Mouse (Mus musculus) C2C12 (cell line): ENCODE data around the gene Gm20388.

ENCODE experiments used
- CTCF ChIP-seq: IDR thresholded peaks from one replicate; pipeline ENCODE4 v1.5.1; 2011; ENCODE audit not compliant: control insufficient read depth, insufficient read depth, insufficient read length
- FOSL1 ChIP-seq: IDR thresholded peaks from one replicate; pipeline ENCODE4 v1.8.0; 2011; ENCODE audit warnings: mild to moderate bottlenecking, low read length; ENCODE audit not compliant: poor library complexity, insufficient read depth, severe bottlenecking
- MAX ChIP-seq: IDR thresholded peaks from one replicate; pipeline ENCODE4 v1.6.1; 2011; ENCODE audit warnings: mild to moderate bottlenecking, control low read depth
- MYOD1 ChIP-seq: IDR thresholded peaks from one replicate; pipeline ENCODE4 v1.6.1; 2011; ENCODE audit warnings: low read depth; ENCODE audit not compliant: control insufficient read depth, insufficient read length
- USF1 ChIP-seq: IDR thresholded peaks from one replicate; pipeline ENCODE4 v1.6.1; 2011; ENCODE audit warnings: low read depth, mild to moderate bottlenecking, control low read depth, moderate library complexity

DNA sequence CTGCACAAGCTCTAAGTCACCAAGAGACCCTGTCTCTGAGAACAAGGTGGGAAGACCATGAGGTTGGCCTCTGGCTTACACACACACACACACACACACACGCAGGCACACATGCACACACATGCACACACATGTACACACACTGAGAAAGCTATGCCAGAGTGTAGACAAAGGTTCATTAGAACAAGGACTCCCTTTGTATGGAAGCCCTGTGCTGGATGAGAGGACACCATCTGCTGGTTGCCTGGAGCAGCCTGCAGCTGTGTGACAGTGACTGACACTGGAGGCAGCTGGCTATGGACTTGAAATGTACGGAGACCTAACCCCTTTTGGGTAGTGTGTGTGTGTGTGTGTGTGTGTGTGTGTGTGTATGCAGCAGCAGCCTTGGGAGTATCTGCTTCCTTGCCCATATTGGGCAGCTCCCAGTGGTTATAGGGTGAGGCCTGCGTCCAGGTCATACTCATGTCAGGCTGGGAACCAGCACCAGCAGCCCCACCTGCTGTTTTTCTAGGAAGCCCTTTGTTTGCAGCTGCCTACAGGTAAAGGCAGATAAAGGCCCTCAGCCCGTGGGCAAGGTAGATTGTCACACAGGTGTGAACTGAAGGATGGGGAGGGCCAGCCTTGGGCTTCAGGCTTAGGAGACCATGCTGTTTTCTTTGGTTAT lies 4376.0 kb downstream of the Gm20388 start:
- TF ChIP-seq MYOD1 (no peak), MAX (no peak), FOSL1 (no peak), CTCF (no peak), USF1 (no peak)
